Mouse (Mus musculus) bone marrow macrophage, adult 2 months (primary cell): ENCODE data around the gene Svop. TPM values are rescaled to one million over a fixed set of nuclear protein-coding genes. Genes with fewer than 3 reads are reported as not detected.

Experiments used
- H3K27ac ChIP-seq: 2 replicates; pipeline ENCODE4 v1.5.1; 2012; ENCODE audit warnings: low read depth, low read length; ENCODE audit not compliant: insufficient read depth
- H3K4me1 ChIP-seq: 2 replicates; pipeline ENCODE4 v1.6.1; 2012; ENCODE audit warnings: low read length; ENCODE audit not compliant: control insufficient read depth, insufficient read depth
- H3K4me3 ChIP-seq: 2 replicates; pipeline ENCODE4 v1.5.1; 2012; ENCODE audit warnings: mild to moderate bottlenecking, low read length, moderate library complexity; ENCODE audit not compliant: insufficient read depth
- CTCF ChIP-seq: IDR thresholded peaks from 2 replicates; pipeline ENCODE4 v1.5.1; 2012; ENCODE audit warnings: low read depth, mild to moderate bottlenecking, low read length, moderate library complexity
- POLR2A ChIP-seq: IDR thresholded peaks from 2 replicates; pipeline ENCODE4 v1.6.1; 2012; ENCODE audit warnings: mild to moderate bottlenecking, low read depth, low read length, borderline replicate concordance
- polyA plus RNA-seq: library from polyadenylated mRNA; stranded (reverse); fragments of >200 nt; gene quantifications from 2 replicates; pipeline ENCODE4 v1.2.4, GENCODE M21; 2012; ENCODE audit not compliant: missing spikeins, insufficient read depth, insufficient read length

Svop gene
- polyA plus RNA-seq, 1 experiment = not detected

DNA sequence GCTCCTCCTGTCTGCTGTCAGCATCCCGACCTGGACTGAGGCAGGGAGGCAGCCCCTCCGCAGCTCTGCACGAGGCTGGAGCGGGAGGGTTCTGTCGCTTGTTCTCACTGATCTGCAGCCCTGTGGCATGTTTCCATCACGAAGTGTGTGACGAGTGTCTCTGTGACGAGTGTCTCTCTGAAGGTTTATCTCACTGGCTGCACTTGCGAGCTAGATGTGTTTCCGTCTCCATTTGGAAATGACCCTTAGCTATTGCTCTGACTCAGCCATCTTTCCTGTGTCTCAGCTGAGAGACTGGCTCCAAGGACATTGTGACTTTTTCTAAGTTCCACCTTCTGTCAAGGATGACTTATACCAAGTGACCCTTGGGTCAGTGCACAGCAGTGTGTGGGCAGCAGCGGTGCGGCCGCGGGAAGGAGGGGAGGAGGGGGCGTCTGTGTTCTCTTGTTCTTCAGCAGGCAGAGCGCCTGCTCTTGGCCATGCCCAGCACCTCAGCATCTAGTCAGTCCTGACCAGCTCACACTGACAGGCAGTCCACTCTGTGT lies 15.1 kb upstream of the Svop start:
- TF ChIP-seq POLR2A (no peak), CTCF (no peak)
- Histone ChIP-seq H3K4me1 (peaks cover 19% of the 10 kb centered on the region), H3K27ac (no peak overlapping the region), H3K4me3 (no peak overlapping the region)

DNA sequence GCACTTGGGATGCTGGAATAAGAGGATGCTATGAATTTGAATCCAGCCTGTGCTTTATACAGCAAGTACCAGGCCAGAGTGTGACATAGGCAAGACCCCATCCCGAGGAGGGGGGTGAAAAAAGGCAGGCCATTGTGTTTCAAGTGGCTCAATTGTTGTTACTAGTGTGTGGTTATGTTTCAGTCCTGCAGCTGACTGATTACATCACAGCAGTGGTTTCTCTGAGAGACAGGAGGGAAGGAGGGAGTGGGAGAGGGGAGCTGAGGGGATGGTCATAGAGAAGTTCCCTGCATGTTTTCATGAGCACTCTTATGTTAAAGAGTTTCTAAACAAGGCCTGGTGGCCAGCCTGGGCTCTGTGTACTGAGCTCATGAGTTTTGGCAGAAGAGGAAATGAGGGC lies 11.4 kb upstream of the Svop start:
- Histone ChIP-seq H3K4me1 (peaks cover 26% of the 10 kb centered on the region), H3K4me3 (no peak overlapping the region), H3K27ac (peak overlapping the region; percentile 45)
- no peak for TF ChIP-seq CTCF
- TF ChIP-seq POLR2A = no peak

DNA sequence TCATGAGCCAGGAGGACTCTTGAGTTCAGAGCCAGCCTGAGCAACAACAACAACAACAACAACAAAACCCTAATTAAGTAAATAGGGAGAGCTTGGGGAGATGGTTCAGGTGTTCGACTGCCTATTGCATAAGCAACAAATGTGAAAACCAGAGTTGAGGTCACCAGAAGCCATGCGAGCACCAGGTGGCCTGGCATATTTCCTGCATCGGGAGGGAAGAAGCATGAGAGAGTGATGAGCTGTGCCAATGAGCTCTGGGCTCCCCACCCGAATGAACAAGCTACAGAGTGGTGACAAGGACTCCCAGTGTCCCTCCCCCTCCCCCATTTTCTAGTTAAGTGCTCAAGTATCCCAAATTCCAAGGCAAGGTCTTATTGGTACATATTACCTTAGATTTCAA lies 10.5 kb upstream of the Svop start:
- Histone ChIP-seq H3K4me1 (peaks cover 26% of the 10 kb centered on the region), H3K4me3 (no peak overlapping the region), H3K27ac (no peak overlapping the region)
- TF ChIP-seq CTCF = no peak
- TF ChIP-seq POLR2A = no peak

DNA sequence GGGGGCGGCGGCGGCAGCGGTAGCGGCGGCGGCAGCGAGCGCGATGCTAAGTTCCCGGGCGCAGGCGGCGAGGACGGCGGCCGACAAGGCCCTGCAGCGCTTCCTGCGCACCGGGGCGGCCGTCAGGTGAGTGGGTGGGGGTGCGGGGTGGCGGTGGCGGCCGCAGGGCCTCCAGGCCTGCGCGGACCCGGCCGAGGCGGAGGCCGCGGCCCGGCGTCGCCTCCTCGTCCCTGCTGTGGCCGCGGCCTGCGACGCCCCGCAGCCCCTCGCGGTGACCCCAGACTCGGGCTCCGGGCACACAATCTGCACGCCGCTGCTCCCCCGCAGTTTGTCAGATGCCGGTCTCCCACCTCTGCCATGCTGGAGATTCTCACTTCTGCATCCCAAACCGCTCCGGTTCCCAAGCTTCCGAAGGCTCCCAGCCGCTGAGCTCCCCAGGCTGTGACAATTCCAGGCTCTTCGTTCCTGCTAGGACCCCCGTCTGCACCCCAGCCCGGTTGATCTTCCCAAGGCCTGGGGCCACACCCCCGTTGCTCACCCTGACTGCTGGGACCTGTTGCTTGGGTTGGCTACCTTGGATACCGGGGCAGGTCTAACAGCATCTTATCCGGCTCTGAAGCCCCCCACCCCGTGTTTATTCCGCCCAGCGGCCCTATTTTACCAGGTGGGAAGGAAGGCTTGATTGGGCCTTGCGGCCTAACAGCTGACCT lies 9.2 kb upstream of the Svop start:
- no peak for TF ChIP-seq CTCF
- no peak for TF ChIP-seq POLR2A
- H3K27ac ChIP-seq = no peak overlapping the region
- H3K4me1 ChIP-seq = peaks cover 26% of the 10 kb centered on the region
- peak overlapping the region; percentile 87 for H3K4me3 ChIP-seq

DNA sequence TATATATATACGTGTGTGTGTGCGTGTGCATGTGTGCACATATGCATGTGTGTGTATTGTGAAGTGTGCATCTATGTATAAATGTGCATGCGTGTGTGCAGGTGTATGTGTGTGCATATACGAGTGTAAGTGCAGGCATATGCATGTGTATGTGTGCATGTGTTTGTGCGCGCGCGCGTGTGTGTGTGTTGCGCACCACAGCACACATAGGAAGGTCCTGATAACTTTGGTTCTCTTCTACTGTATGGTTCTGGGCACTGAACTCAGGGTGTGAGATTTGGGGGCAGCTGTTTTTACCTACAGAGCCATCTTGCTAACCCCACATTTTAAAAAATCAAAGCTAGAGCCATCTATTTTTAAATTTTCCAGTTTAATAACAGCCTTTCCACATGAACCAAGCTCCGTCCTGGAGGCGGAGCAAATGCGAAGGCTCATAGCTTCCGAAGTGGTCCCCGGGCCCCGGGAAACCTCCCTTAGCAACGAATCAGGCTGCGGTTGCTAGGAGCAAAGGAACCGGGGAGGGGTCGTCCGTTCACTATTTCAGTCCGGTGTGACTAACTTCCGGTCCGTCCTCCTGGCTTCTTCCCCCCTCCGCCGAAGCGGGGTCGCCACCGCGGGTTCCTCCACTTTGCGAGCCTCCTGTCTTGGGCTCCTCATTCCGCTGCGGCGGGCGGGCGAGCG lies 8.5 kb upstream of the Svop start:
- H3K4me1 ChIP-seq = peaks cover 26% of the 10 kb centered on the region
- H3K4me3 ChIP-seq = peak overlapping the region; percentile 87
- no peak for TF ChIP-seq CTCF
- TF ChIP-seq POLR2A = no peak
- no peak overlapping the region for H3K27ac ChIP-seq

DNA sequence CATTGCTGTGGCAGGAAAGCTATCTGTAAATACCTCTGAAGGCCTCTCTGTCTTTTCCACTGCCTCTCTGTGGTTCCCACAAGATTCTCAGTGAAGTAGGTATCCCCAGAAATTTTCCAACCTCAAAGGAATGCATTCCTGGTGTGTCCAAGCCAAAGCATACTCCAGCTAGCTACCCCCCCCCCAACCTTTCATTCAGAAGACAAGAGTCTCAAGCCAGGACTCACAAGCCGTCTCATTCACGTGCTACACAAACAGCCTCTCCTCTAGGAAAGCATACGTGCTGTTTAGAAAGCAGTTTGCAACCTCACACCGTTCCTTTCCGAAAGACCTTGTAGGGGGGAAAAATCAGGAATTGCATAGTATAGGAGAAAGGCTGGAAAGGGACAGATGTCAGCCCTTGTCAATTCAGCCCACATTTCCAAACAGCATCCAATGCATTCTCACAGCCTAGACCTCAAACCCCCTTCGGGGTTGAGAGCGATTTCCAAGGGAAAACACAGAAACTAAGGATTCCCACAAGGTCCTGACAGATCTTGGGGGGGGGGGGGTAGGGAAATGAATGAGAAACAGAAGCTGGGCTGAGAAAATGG lies 853 bp downstream of the Svop start:
- Histone ChIP-seq H3K4me3 (no peak overlapping the region), H3K4me1 (0 out of 2 replicates have a peak, but pooled peaks cover 2% of the 10 kb centered on the region), H3K27ac (no peak overlapping the region)
- TF ChIP-seq CTCF (no peak), POLR2A (no peak)

DNA sequence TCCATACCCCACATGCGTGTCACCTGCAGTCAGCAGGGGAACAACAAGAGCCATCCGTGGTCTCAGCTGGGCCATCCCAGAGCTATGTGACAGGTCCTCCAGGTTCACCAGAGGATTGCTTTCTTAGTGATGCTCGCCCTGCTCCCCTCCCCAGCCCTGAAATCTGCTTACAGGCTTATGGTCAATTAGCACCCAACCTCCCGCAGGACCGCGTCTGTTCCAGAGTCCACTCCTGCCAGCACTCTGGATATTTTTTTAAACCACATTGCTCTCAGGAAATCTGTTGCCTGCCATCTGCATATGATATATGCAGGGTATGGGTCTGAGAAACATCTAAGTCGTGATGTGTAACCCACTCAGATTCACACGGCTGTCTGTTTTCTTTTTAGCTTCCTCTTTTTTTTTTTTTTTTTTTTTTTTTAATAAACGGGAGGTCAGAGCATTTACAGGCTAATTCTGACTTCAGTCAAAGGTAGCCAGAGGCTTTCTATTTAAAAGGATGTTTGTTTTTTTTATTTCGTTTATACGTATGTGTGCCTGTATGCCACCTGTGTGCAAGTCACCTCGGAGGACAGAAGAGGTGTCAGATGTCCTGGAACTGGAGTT lies 3.4 kb downstream of the Svop start:
- 0 out of 2 replicates have a peak, but pooled peaks cover 2% of the 10 kb centered on the region for H3K4me1 ChIP-seq
- H3K4me3 ChIP-seq = no peak overlapping the region
- no peak for TF ChIP-seq POLR2A
- TF ChIP-seq CTCF = no peak
- H3K27ac ChIP-seq = no peak overlapping the region

DNA sequence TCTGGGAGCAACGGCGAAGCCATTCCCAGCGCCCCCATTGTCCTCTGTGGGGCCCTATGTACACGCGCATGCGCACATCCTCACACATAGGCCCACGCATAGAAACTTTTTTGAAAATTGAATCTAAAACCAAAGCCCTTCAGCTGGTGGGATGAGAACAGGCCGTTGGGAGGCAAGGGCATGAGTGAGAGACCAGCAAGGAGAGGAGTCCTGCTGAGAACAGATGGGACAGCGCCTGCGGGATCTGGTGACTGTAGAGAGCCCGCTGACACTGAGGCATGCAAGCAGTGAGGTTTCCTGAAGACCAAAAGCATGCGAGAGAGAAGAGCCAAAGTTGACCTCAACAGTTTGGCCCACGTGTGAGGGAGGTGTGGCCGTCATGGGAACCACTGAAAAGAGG lies 5.9 kb downstream of the Svop start:
- TF ChIP-seq POLR2A (no peak), CTCF (no peak)
- 0 out of 2 replicates have a peak, but pooled peaks cover 2% of the 10 kb centered on the region for H3K4me1 ChIP-seq
- no peak overlapping the region for H3K4me3 ChIP-seq
- no peak overlapping the region for H3K27ac ChIP-seq

DNA sequence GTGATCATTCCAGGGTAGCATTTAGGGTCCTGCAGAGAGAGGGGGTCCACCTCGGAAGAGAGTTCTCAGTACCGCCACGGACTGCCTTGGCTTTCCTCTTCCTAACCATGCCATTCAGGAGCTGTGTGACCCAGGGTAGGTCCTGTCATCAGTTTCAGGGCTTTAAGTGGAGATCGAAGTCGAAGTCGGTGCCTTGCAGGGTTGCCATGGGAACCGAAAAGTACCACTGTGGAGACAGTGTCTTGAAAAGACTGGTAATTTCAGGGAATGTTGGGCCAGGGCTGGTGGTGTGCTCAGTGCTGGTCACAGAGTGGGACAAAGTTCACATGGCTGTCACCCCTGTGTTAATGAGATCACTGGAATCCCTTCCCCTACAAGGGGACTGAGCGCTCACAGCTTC lies 14.4 kb downstream of the Svop start:
- H3K4me1 ChIP-seq = no peaks in the 10 kb centered on the region
- no peak overlapping the region for H3K27ac ChIP-seq
- H3K4me3 ChIP-seq = no peak overlapping the region
- no peak for TF ChIP-seq CTCF
- no peak for TF ChIP-seq POLR2A
